Mouse (Mus musculus) embryo, embryonic 11 days (tissue): ENCODE data around the gene Sun3.
A peak's percentile ranks its signal among the peaks of the same experiment; 100 is the strongest.

Experiments
- DNase-seq: peaks from one replicate; pipeline ENCODE4 v3.0.0-alpha.2; 2015

Gene Sun3

DNA sequence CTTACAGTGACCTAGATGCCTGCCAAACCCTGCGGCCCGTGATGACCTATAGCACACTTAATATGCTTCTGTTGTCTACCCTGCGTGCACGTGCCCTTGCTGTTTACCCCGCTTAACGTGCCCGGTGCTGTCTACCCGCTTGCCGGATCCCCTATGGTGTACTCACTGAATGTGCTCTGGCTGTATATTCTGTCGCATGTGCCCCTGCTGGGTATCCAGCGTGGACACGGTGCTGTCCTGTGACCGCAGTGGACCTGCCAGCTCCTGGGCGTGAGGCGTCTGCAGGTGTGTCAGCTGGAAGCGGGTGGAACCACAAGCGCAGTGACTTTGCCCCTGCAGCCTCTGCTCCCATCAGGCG lies at the start of gene Sun3:
Gene Sun3, minus strand, starts transcription at position 289 of the 358 bp plus-strand sequence.
- no peak for DNase-seq

DNA sequence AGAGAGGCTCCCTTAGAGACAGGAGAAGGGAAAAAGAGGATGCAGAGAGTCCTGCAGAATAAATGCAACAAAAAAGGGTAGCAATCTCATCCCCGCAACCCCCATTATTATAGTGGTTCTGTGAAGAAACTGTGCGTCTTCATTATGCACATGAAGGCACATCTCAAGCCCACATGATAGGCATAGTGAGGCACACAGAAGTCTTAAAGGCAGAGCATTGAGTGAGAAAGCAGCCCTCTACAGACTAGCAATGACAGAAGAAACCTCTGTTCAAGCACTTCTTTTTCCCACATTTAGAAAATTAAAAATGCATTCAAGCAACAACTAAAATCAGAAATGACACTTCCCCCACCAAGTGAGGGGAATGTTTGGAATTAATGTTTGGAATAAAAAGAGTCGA lies 27.7 kb upstream of the Sun3 start:
- DNase-seq, result no peak

DNA sequence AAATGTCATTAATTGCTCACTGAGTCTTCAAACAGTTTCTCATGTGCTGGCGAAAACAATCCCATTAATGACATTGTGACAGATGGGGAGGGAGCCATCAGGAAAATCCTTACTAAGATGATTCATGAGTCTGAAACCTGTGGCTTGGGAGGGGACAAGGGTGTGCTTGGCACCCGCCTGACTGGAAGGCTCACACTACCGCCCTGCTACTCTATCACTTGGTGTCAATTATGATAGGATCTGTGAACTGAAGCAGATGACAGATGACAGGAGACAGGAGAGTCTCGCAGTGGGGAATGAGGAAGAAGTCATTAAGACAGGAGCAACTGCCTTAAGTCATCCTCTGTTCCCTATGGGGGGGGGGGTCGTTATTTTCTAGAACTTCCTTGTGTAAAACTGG lies 11.7 kb upstream of the Sun3 start:
- DNase-seq, result no peak

DNA sequence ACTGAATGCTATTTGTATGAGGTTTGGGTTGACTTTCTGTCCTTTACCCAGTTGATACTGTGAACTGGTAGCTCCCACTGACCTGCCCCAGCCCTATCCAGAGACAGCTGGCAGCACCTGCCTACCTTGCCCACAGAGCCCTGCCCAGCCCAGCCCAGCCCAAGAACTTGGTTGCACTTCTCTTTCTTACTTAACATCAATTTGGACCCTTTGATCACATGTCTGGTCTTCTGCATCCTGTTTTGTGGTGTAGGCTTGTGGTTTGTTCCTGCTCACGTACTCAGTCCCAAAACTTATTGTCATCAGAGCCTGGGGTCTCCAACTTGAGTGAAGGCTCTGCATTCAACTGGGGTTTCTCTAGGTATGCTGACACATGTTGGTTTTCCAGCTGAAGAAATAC lies 11.2 kb upstream of the Sun3 start:
- DNase-seq, result no peak

DNA sequence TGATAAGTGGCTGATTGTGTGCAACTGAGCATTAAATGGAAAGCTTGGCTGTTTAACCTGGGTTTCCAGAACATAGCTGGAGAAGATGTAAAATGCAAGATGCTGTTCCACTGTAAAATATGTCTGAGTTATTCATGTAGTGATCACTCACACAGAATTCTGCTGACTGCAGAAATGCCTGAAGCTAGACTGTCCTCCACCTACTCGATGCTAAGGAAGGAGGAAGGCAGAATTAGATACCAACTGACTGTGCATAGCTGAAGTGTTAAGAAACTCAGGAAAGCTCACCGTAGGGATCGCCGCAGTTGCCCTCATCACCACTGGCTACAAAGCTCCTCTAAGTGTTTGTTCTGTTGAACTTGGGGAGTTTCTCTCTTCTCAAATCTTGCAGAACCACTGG lies 8.9 kb upstream of the Sun3 start:
- DNase-seq, result no peak

DNA sequence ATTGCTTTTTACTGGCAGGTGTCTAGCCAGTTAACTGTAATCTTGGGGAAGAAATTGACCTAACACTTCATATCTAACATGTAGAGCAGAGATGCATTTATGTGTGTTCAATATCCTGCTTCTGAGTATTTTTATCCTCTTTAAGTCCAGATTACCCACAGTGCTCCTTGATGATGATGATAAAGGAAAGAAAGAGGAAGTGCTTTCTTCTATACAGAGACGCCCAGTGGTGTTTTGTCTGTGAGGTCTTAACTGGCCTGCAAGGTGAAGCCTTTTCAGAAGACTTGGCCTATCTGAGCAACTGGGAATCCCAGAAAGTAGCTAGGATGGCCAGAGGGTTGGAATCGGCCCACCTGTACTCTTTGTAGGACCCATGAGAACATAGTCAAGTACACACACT lies 8.1 kb upstream of the Sun3 start:
- DNase-seq, result no peak

DNA sequence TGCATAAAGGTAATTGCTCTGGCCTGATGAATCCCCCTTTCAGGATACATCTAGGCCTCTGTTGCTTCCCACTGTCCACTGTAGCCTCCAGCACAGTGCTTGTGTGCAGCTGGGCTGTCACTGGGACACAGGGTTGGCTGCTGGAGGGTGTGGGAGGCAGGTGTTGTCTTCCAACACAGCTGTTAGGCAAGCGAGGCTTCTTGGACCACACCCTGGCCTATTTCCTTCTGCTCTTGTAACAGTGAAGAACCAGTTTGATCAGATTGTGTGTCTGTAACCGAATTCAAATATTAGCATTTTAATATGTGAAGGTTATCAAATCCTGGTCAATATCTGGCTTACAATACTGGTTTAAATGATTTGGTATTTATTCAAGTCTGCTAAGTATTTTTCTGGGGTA lies 3.1 kb upstream of the Sun3 start:
- DNase-seq, result no peak

DNA sequence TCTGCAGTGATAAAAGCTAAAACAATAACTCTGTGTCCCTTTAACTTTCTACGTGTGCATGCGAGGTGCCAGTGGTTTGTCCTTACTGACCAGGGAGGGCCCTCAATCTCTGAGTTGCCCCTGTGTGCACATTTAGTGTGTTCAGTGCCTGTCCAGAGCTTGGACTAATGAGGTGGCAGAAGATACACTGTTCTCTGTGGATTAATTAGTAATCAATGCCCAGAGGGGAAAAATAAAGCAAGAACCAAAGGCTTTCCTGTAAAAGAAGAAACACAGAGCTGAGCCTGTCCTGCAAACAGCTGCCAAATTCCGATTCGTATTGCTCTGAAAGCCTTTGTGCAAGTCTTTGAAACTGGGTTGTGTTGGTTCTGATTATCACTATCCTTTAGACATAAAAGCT lies 1.4 kb upstream of the Sun3 start:
- no peak for DNase-seq

DNA sequence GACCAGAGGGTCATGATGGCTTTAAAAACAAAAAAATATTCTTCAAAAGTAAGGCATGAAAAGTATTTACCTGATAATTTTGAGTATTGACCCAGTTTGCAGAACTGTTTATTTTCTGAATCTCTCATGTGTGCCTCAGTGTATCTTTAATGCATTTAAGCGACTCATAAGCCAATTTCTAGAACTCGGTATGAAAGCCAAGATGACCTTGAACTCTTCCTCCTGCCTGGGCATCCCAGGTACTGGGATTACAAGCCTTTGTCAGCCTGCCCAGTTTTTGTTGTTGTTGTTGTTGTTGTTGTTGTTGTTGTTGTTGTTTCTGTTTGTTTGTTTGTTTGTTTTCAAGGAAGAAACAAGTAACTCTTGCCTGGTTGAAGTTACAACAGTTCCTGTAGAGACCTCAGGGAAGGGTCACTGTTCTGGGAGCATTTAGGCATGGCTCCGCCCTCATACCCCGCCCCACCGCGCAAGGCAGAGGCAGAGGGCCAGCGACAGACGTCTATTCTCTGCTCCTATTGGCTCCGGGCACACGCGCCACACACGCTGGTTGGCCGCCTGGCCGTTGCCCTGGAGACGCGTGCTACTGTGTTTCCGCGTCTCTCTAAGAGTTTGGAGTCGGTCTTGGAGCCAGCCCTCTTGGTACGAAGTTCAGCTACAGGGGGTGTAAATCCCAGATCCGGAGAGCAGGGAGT lies 634 bp downstream of the Sun3 start, which contains the start of gene Gm11992:
Gene Gm11992, plus strand, starts transcription at position 584 of the 692 bp plus-strand sequence.
- DNase-seq, result peak; percentile 94

DNA sequence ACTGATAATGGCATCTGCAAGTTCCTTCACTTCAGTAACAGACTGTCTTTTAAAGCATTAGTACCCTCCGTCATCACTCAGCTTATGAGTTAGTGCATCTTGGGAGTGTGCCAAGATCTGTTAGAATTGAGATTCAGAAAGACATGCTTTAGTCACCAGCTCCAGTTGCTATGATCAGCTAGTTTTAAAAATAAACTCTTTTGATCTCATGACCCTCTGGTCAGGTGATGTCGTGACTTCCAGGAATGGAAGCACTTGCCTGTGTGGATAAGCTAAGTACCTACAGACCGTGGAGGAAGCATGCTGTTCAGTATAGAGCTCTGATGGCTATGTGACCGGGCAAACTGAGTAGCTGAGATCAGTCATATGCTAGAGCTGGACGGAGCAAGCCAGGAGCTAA lies 1.7 kb downstream of the Sun3 start:
- no peak for DNase-seq

DNA sequence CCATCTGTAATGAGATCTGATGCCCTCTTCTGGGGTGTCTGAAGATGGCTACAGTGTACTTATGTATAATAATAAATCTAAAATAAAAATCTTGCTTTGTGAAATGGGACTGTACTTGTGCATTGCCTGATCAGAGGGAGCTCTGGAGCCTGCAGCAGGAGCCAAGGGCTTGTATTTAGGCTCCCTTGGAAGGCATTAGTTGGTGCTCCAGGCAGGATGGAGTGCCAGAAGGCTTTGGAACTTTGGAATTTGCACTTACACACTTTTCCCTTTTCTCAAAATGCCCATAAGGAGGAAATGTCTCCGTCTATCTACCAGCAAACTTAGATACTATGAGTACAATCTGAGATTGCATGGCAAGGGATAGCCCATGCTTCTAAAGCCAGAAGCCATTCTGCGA lies 2.2 kb downstream of the Sun3 start:
- DNase-seq, result no peak

DNA sequence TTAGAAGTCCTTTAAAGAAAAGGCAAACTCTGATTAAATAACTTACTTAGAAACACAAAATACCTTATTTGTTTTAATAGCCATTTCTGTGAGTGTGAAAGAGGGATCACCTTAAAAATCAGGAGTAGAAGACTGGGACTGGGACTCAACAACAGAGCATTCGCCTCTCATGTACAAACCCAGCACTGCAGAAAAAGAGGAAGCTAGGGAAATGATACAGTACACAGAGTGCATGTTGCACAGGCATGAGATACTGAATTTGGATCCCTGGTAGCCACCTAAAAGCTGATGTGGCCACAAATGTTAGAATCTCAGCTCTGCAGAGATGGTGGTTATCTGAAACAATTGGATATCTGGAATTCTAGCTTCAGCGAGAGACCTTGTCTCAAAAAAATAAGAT lies 17.3 kb downstream of the Sun3 start:
- DNase-seq, result no peak

DNA sequence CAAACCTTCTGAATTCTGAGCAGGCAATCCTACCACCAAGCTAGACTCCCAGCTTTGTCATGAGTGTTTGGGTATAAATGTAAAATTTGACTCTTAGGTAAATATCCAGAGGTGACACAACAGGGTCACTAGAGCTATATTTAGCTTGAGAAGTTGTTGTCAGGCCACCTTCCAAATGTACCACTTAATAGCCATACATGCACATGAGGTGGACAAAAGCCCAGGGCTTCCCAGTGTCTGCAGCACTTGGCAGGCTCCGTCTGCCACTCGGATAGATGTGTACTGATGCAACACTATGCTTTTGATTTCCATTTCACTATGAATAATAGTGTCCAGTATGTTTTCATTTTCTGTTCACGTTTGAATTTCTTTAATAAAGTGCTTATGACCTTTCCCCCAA lies 23.6 kb downstream of the Sun3 start:
- no peak for DNase-seq

DNA sequence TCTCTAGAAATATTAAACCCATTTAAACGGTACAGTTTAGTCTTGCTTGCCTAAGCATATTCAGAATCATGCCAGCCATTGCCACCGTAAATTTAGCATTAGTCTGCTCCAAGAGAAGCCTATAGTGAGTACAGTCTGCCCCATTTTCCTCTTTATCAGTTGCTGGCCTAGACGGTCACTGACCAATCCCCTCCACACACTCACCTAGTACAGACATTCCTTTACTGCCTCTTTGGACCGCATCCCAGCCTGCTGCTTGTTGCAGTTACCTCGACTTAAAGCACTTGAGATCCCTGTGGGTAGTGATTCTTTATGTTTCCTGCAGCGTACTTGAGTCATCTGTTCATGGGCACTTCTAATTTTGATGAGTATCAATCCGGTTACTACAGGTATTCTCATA lies 24.0 kb downstream of the Sun3 start:
- DNase-seq, result no peak

DNA sequence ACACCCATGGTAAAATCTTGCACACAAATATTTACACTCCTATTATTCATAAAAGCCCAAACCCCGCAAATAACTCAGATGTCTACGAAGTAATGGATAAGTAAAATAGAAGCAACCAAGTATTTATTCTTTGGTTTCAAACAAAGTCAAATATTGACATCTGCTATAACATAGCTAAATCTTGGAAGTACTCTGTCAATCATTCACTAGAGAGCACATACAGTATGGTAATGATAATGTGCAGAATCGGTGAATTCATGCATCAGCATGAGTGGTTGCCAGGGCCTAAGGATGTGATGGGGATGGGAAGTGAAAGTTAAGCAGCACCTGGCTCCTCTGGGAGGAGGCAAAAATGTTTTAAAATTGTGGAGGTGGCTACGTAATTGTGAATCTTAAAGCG lies 28.6 kb downstream of the Sun3 start:
- DNase-seq, result no peak

DNA sequence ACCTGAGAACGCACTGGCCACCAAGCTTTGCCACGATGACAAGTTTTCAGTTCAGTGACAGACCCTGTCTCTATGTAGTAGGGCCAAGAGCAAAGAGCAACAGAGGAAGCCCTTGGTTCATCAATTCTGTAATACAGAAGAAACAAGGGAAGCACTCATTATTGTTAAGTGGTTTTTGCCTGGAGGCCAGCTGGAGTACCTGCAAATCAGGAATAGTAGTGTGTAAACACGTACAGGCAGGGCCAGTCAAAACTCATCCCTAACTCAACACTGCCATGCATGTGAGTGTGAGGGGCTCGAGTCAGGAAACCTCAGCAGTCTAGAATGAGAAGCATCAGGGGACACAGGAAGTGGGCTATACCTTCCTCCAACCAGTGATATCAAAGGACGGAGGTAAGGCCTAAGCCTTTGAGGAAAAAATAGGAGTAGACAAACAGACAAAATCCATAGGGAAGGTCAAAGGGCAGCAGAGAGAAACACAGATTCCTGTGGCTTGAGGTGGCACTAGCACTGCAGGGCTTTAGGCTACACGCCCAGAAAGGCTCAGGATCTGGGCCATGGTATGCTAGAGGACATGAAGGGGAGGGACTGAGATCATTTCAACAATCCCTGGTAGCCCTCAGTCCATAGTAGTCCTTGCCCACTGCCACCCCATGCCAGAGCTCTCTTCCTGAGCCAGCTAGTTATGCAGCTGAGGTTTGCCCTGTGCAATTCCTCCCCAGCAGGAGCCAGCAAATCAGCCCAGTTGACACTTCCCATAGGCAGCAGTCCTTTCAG lies 30.1 kb downstream of the Sun3 start:
- DNase-seq, result no peak

DNA sequence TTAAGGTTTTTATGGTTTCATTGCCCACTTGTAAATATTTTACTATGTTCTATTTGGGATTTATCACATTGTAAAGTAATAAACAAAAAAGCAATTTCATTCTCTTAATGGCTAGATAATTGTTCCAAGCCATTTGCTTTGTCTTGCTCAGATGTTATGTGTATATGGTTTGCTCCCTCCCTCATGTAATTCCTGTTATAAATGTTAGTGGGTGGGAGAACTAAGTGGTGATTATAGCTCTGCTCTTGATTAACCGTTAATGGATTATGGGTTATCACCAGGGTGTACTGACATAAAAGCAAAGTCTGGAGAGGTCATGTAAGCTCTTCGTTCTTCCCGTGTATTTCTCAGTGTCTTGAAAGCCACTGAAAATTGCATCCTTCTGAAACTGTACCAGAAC lies 34.1 kb downstream of the Sun3 start:
- no peak for DNase-seq

DNA sequence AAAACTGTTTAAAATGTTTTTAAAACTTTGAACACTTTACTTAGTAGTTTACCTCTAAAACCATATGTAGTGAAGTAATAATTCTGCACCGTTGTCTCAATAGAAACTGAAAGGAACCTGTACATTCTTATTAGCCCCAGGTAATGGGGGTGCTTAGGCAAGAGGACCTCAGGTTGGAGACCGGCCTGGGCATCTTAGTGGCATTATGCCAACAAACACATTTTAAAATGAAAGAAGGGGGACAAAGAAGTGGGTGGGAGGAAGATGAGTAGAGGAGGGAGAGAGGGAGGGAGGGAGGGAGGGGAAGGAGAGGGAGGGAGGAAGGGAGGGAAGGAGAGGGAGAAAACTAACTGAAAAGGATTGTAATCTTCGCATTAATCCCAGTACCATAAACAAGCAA lies 37.4 kb downstream of the Sun3 start:
- DNase-seq, result peak; percentile 43

DNA sequence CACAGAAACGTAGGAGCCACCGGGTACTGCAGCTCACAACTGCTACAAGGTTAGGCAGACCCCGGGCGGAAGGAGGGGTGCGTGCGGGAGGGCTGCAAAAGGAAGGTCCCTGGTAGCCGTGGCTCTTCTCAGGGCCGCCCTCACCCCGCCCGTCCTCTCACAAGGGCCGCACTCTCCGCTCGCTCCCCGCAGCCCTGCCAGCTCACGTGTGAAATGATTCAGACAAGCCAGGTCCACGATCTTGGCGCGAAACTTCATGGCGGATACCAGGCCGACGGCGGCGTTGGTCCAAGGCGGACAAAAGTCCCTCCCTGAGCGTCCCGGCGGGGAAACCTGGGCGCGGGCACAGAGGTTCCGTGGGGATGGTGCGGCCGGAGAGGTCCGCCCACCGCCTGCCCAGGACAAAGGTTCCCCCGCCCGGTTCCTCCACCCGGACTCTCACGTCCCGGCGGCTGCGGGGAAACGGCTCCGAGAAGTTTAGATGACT lies 37.9 kb downstream of the Sun3 start, which contains the start of gene Hus1:
Gene Hus1, minus strand, starts transcription at position 339 of the 487 bp plus-strand sequence.
- DNase-seq, result peak; percentile 92

DNA sequence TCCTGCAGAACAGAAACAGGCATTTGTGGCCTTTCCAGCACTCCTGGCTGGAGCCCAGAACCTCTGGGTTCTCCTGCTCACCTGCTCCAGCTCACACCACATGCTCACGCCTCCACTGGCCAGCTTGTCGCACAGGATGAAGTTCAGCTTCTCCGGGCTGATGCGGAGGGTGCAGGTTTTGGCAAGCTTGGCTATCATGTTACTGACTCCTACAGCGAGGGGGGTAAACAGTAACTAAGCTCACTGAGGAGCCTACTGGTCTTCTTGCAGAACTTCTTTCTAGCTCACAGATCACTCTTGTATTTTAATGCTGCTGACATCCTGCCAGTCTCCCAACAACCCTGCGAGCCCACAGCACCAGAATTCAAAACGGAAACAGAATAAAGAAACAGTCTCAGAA lies 38.4 kb downstream of the Sun3 start:
- peak; percentile 67 for DNase-seq

DNA sequence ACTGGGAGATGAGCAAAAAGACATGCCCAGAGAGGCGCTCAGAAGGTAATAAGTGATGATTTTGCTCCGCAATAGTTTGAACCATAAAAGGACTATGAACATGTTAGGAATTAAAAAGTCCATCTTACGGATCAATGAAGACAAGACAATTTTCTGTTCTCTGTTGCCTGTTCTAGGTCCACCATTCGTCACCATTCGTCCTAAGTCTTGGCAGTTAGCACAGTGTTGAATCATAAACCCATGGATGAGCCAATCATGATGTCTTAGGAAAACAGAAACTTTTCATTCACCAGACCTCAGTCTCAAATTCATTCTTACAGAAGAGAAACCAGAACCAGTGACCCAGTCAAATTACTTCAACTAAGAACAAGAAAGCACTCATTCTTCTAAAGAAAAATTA lies 40.0 kb downstream of the Sun3 start:
- no peak for DNase-seq

DNA sequence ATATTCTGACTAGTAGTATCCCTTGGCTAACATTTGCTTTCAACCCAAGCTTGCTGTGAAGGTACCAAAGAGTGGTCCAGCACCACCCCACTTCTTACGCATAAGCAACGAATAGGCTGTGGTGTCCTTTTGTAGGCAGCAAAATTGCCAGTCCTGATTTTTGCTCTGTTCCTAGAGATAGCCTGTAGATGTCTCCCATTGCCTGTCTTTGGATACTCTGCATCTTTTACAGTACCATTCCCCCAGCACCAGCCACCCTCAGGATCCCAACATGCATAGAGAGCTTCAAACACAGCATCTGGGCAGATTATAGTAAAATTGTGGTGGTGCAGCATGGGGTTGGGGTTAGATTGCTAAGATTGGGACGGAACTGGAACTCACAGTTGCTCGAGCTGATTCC lies 60.7 kb downstream of the Sun3 start:
- no peak for DNase-seq

DNA sequence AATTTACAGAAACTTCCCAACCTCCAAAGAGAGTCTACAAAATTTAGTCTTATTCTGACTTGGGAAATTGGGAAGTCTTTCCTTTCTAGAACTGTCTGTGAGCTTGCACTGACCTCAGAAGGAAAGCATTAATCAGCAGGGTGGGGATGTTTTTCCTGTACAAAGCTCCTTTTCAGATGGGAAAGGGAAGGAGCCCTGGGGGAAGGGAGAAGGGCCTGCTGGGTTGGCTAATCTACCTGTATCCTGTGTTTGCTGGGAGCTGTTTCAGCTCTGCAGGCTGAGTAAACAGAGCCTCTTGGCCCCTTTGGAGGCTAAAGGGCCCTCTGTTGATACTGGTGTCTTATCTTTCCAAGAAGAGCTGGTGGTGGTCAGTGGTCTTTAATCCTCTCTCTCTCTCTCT lies 62.7 kb downstream of the Sun3 start:
- DNase-seq, result no peak

DNA sequence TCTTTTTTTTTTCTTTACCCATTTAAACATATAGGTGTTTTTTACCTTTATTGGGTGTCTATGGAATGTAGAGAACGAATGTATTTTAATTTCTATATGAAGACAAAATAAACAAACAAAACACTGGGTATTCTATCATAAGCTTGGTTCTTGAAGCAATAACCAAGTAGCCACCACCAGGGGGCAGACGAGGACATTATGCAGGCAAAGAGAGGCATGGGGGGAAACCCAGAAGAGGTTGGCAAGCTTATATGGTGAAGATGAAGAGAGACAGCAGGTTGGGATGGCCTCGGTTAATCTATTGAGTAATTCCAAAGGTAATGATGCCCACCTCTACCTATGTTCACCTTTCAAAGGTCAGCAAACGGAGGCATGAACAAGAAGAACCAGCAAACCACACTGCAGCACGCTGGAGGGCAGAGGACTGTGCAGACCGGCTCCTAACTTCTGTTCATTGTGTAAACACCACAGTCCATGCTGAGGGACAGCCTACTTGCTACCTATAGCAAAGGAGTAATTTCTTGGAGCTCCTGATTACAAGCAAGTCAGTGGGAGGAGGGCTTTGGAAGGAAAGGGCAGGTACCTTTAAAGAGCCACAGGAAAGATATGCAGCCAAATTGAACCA lies 65.4 kb downstream of the Sun3 start:
- peak; percentile 86 for DNase-seq
